Mouse (Mus musculus): ENCODE measurements at regions not wholly inside any gene's neighbourhood (a gene's known extent, or its start where the extent isn't known, plus 50 kb on each side); places are given as distances from the start of the nearest gene placed in this dataset.

DNA sequence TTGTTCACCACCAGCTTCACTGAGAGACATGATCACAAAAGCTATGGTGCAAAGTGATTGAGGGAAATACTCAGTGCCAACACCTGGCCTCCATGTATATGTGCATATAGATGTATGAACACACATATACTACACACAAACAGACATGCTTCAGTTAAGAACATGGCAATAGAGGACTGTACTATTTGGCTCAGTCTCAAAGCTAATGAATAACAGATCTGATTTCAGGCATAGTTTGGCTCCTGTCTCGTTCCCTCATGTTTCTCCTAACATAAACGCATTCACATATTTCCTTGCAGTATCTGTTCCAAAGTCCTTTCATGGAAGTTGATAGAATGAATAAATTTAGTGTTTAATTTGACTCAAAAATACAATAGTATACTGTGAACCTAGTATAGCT is 412.6 kb upstream of the Rorb start:
- ATAC-seq (ENCODE audit: low FRiP score, low read depth) = no peak
- no peak overlapping the region for H3K4me3 ChIP-seq (replicated peaks; ENCODE audit: low read length)
- no peak for TF ChIP-seq POLR2A (IDR thresholded peaks at IDR 0.05; ENCODE audit: borderline replicate concordance, extremely low read depth, insufficient read depth, insufficient read length)
- 35% methylated on average over 2 of the region's 2 CpGs for WGBS
- H3K9ac ChIP-seq (ENCODE audit: low read depth, low read length, severe bottlenecking) = no peak overlapping the region
- H3K27me3 ChIP-seq (ENCODE audit: control insufficient read depth, insufficient read depth, low read length) = no peaks in the 10 kb centered on the region
- no peaks in the 10 kb centered on the region for H3K9me3 ChIP-seq (ENCODE audit: control insufficient read depth, low read length)
- H3K36me3 ChIP-seq (ENCODE audit: control insufficient read depth, insufficient read depth, low read length) = no peaks in the 10 kb centered on the region
- H3K27ac ChIP-seq (replicated peaks; ENCODE audit: low read depth, low read length) = no peak overlapping the region
- H3K4me1 ChIP-seq (ENCODE audit: control insufficient read depth, insufficient read depth, low read length) = no peaks in the 10 kb centered on the region
- DNase-seq (ENCODE audit: low spot score) = peak; percentile 43
- no peak overlapping the region for H3K4me2 ChIP-seq (replicated peaks; ENCODE audit: low read depth, low read length, severe bottlenecking)

DNA sequence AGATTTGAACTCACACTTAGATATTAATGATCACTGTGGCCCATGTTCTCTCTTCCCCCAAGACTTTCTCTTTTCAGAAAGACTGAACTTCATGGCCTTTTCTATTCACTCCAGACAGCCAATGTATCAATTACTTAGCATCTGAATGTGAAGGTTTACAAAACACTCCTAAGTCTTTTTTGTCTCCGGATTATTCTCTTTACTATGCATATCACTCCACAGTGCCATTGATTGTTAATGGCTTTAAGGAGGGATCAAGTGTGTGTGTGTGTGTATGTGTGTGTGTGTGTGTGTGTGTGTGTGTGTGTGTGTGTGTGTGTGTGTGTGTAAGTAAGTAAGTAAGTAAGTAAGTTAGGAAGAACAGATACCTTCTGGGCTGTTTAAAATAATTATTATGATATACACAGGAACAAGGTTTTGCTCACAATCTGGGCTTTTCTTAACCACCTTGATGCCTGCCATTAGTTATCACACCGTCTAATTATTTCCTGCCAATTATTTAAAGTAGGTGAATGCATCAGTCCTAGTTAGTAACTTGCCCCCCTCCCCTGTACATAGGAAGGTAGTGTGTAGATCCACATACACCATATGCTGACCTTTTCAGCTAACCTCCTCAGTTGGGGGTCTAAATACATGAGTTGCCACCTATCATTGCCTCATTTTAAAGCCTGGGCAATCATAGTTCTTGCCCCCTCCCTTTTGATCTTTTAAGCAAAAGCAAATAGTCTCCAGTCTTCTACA is 367.4 kb upstream of the Rorb start:
- H3K9me3 ChIP-seq (ENCODE audit: control insufficient read depth, low read length) = no peaks in the 10 kb centered on the region
- no peaks in the 10 kb centered on the region for H3K27me3 ChIP-seq (ENCODE audit: control insufficient read depth, insufficient read depth, low read length)
- no peak overlapping the region for H3K9ac ChIP-seq (ENCODE audit: low read depth, low read length, severe bottlenecking)
- no peak overlapping the region for H3K4me3 ChIP-seq (replicated peaks; ENCODE audit: low read length)
- TF ChIP-seq POLR2A (IDR thresholded peaks at IDR 0.05; ENCODE audit: borderline replicate concordance, extremely low read depth, insufficient read depth, insufficient read length) = no peak
- H3K4me2 ChIP-seq (replicated peaks; ENCODE audit: low read depth, low read length, severe bottlenecking) = no peak overlapping the region
- ATAC-seq (ENCODE audit: low FRiP score, low read depth) = no peak
- DNase-seq (ENCODE audit: low spot score) = no peak
- H3K36me3 ChIP-seq (ENCODE audit: control insufficient read depth, insufficient read depth, low read length) = no peaks in the 10 kb centered on the region
- H3K27ac ChIP-seq (replicated peaks; ENCODE audit: low read depth, low read length) = no peak overlapping the region
- 56% methylated on average over 2 of the region's 2 CpGs for WGBS
- no peaks in the 10 kb centered on the region for H3K4me1 ChIP-seq (ENCODE audit: control insufficient read depth, insufficient read depth, low read length)
